Mouse (Mus musculus): ENCODE results near the gene Vmn2r105. TPM values are rescaled to one million over a fixed set of nuclear protein-coding genes. Genes with fewer than 3 reads are reported as not detected.

Gene Vmn2r105
- total RNA-seq (2021), result not detected

DNA sequence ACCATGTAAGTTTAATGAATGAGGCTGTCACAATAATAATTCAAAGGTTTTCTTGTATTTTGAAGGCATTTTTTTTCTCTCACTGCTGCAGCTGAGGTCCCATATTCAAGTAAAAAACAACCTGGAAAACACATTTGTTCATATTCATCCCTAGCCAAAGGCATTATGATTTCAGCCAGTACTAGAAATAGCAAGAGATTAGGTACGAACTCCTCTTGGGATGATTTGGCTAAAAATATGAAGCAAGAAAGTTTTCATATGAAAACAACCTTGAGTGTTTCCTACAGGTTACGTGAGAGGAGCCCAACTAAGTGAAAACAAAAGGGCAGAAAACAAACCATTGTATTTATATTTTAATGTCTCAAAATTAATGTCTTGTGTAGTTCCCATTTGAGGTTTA lies at the start of gene Vmn2r105:
Gene Vmn2r105 (minus strand): TSS at position 101 of the 400 bp plus-strand sequence.
- no peak for DNase-seq
- intact Hi-C loops (cut with DNase I), result no loop called here

GRCm38 (mm10) chr17:20255522-20255921 lies 20.7 kb upstream of the Vmn2r105 start:
- intact Hi-C loops (cut with DNase I), result no loop called here
- no peak for DNase-seq

GRCm38 (mm10) chr17:20182997-20183396 lies 51.9 kb downstream of the Vmn2r105 start, which contains the start of gene Fpr-rs6:
Gene Fpr-rs6 (minus strand): TSS chr17:20183097.
- no peak for DNase-seq
- intact Hi-C loops (cut with DNase I), result no loop called here

Other genes starting within 250 kb of the Vmn2r105 start
- gene Vmn2r104, start 186.7 kb downstream of the Vmn2r105 start, total RNA-seq (2021), result not detected
- not detected for gene Fpr-rs7, start 120.8 kb downstream of the Vmn2r105 start, total RNA-seq (2021)
- not detected for gene Fpr-rs6, start 52.0 kb downstream of the Vmn2r105 start, total RNA-seq (2021)
- gene Vmn2r106, start 50.5 kb upstream of the Vmn2r105 start, total RNA-seq (2021), result not detected
- gene Vmn2r107, start 110.2 kb upstream of the Vmn2r105 start, total RNA-seq (2021), result not detected
- not detected for gene Vmn1r224, start 179.1 kb upstream of the Vmn2r105 start, total RNA-seq (2021)
- gene Vmn2r108, start 246.3 kb upstream of the Vmn2r105 start, total RNA-seq (2021), result under 1 TPM in 1 of 2 experiments, not detected in 1; 0.04 TPM

Data from left cerebral cortex, postnatal 4 days (tissue).